Mouse (Mus musculus) CH12.LX (cell line): ENCODE results near the gene Abcc3.
A peak's percentile ranks its signal among the peaks of the same experiment; 100 is the strongest.

Source experiments
- CHD1 ChIP-seq: IDR thresholded peaks from 2 replicates; pipeline ENCODE4 v1.6.1; 2012; ENCODE audit warnings: low read depth, low read length, improper control_type of control experiment, inconsistent platforms
- CTCF ChIP-seq, 2 experiments: IDR thresholded peaks in 1 of 2; conservative IDR thresholded peaks in 1 of 2; 2 replicates each; pipeline ENCODE4 v1.5.1; 2011 to 2012; ENCODE audit warnings: low read depth in 2 of 2, low read length in 2 of 2, improper control_type of control experiment in 1 of 2, inconsistent platforms in 1 of 2, mild to moderate bottlenecking in 1 of 2, moderate library complexity in 1 of 2
- EP300 ChIP-seq: IDR thresholded peaks from 2 replicates; pipeline ENCODE4 v1.6.1; 2011; ENCODE audit warnings: low read length, improper control_type of control experiment
- MAZ ChIP-seq: IDR thresholded peaks from 2 replicates; pipeline ENCODE4 v1.6.1; 2012; ENCODE audit warnings: low read depth, mild to moderate bottlenecking, inconsistent platforms, low read length, improper control_type of control experiment, moderate library complexity
- POLR2A ChIP-seq: IDR thresholded peaks from 2 replicates; pipeline ENCODE4 v1.6.1; 2011; ENCODE audit warnings: low read depth, mild to moderate bottlenecking, improper control_type of control experiment, low read length

GRCm38 (mm10) chr11:94327693-94328643 lies 64.8 kb downstream of the Abcc3 start, which contains the start of gene Ankrd40:
- TF ChIP-seq POLR2A, result peak; percentile 82
- TF ChIP-seq CTCF (conservative IDR thresholded peaks at IDR 0.05 in 1 of 2, IDR thresholded peaks at IDR 0.05 in 1 of 2; ENCODE audit: low read depth in 2 of 2, low read length in 2 of 2), result no peak
- peak; percentile 10; the same call in 1 of the 2 replicates for TF ChIP-seq EP300
- TF ChIP-seq CHD1, result peak; percentile 28; the same call in 1 of the 2 replicates
- TF ChIP-seq MAZ, result peak; percentile 94
